Mouse (Mus musculus) CH12.LX (cell line): ENCODE results near the gene Kcnk18.

Experiments used
- BHLHE40 ChIP-seq: IDR thresholded peaks from 2 replicates; pipeline ENCODE4 v1.6.1; 2011; ENCODE audit warnings: mild to moderate bottlenecking, low read depth, low read length, improper control_type of control experiment
- CTCF ChIP-seq, 2 experiments: IDR thresholded peaks in 1 of 2; conservative IDR thresholded peaks in 1 of 2; 2 replicates each; pipeline ENCODE4 v1.5.1; 2011 to 2012; ENCODE audit warnings: low read depth in 2 of 2, low read length in 2 of 2, improper control_type of control experiment in 1 of 2, inconsistent platforms in 1 of 2, mild to moderate bottlenecking in 1 of 2, moderate library complexity in 1 of 2
- EP300 ChIP-seq: IDR thresholded peaks from 2 replicates; pipeline ENCODE4 v1.6.1; 2011; ENCODE audit warnings: low read length, improper control_type of control experiment
- HCFC1 ChIP-seq: IDR thresholded peaks from 2 replicates; pipeline ENCODE4 v1.6.1; 2012; ENCODE audit warnings: low read depth, mild to moderate bottlenecking, inconsistent platforms, low read length, improper control_type of control experiment
- MAX ChIP-seq: IDR thresholded peaks from 2 replicates; pipeline ENCODE4 v1.6.1; 2011; ENCODE audit warnings: low read length, improper control_type of control experiment
- MEF2A ChIP-seq: IDR thresholded peaks from 2 replicates; pipeline ENCODE4 v1.6.1; 2014; ENCODE audit warnings: low read depth, mild to moderate bottlenecking, inconsistent platforms, low read length, improper control_type of control experiment, borderline replicate concordance
- NELFE ChIP-seq: IDR thresholded peaks from 2 replicates; pipeline ENCODE4 v1.6.1; 2011; ENCODE audit warnings: low read depth, low read length, improper control_type of control experiment
- POLR2A ChIP-seq: IDR thresholded peaks from 2 replicates; pipeline ENCODE4 v1.6.1; 2011; ENCODE audit warnings: low read depth, mild to moderate bottlenecking, improper control_type of control experiment, low read length
- RAD21 ChIP-seq: IDR thresholded peaks from 2 replicates; pipeline ENCODE4 v1.6.1; 2011; ENCODE audit warnings: low read depth, mild to moderate bottlenecking, low read length, improper control_type of control experiment, moderate library complexity
- SIN3A ChIP-seq: IDR thresholded peaks from 2 replicates; pipeline ENCODE4 v1.6.1; 2012; ENCODE audit warnings: low read length, improper control_type of control experiment, inconsistent platforms
- TBP ChIP-seq: conservative IDR thresholded peaks from 2 replicates; pipeline ENCODE4 v1.6.1; 2011; ENCODE audit warnings: low read depth, low read length, improper control_type of control experiment
- TCF12 ChIP-seq: IDR thresholded peaks from 2 replicates; pipeline ENCODE4 v1.6.1; 2014; ENCODE audit warnings: low read depth, mild to moderate bottlenecking, inconsistent platforms, low read length, improper control_type of control experiment
- ZNF384 ChIP-seq: IDR thresholded peaks from 2 replicates; pipeline ENCODE4 v1.6.1; 2012; ENCODE audit warnings: low read depth, low read length, improper control_type of control experiment, inconsistent platforms

GRCm38 (mm10) chr19:59263171-59263570 is 44.2 kb downstream of the Kcnk18 start:
- TF ChIP-seq HCFC1 (no peak), CTCF (conservative IDR thresholded peaks at IDR 0.05 in 1 of 2, IDR thresholded peaks at IDR 0.05 in 1 of 2; ENCODE audit: low read depth in 2 of 2, low read length in 2 of 2) (no peak), POLR2A (no peak), MEF2A (no peak), ZNF384 (no peak), EP300 (no peak), TCF12 (no peak), MAX (no peak), TBP (no peak), RAD21 (no peak), BHLHE40 (no peak), NELFE (no peak), SIN3A (no peak)
